In the genomic region with DNA sequence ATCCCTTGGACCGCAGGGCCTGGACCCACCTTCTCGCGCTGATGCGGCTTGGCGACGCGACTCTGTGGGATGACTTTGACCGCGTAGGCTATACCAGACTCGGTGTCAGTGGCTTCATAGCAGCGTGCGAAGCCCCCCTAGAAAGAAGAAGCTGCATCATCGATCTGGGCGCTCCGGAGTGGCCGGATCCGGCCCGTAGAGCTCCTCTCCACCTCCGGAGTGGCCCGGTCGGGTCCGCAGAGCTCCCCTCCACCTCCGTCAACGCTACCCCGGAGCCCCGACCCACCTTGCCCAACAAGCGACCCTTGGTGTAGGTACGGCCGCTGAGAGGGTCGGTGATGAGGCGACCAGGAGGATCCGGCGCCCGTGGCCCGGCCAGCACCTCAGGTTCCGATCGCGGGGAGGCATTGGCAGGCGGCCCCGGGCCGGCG, we compare ENCODE assay signal across 8 mouse cellular contexts. TPM values are rescaled to one million over a fixed set of nuclear protein-coding genes. Genes with fewer than 3 reads are reported as not detected.
A peak's percentile ranks its signal among the peaks of the same experiment; 100 is the strongest.
DNase-seq lines count a peak whose midpoint lies in the region; ATAC-seq and TF ChIP-seq lines count a peak whose summit lies in the region.

No protein-coding gene starts in this region.

- peak overlapping the region; percentile 83 for H3K9ac ChIP-seq in heart, adult 2 months (ENCODE audit: low read depth, low read length)
- peak overlapping the region; percentile 75 for H3K9ac ChIP-seq in limb, embryonic 14.5 days (ENCODE audit: low read depth, low read length, severe bottlenecking)
- H3K9ac ChIP-seq in stomach, embryonic 14.5 days (replicated peaks; ENCODE audit: low read depth, low read length) = peak overlapping the region; percentile 60

- TF ChIP-seq EP300 in heart, adult 2 months (IDR thresholded peaks at IDR 0.05; ENCODE audit: insufficient read depth, low read depth, low read length) = no peak

- no peak for TF ChIP-seq CTCF in heart, adult 2 months (IDR thresholded peaks at IDR 0.05)
- TF ChIP-seq CTCF in C2C12 (IDR thresholded peaks at IDR 0.05; ENCODE audit: control insufficient read depth, insufficient read depth, insufficient read length) = no peak
- no peak for TF ChIP-seq CTCF in embryonic fibroblast, embryonic 13.5 days (IDR thresholded peaks at IDR 0.05; ENCODE audit: borderline replicate concordance, insufficient read depth, low read length)

- H3K4me3 ChIP-seq in heart, adult 2 months = peak overlapping the region; percentile 86
- peak overlapping the region; percentile 75 for H3K4me3 ChIP-seq in C2C12 (ENCODE audit: insufficient read depth, poor library complexity, severe bottlenecking)
- peak overlapping the region; percentile 75 for H3K4me3 ChIP-seq in embryonic fibroblast, embryonic 13.5 days (ENCODE audit: insufficient read depth, low read length)
- H3K4me3 ChIP-seq in limb, embryonic 14.5 days (replicated peaks; ENCODE audit: low read length) = peak overlapping the region; percentile 80
- H3K4me3 ChIP-seq in stomach, embryonic 14.5 days (ENCODE audit: low read depth, low read length) = peak overlapping the region; percentile 59

- H3K79me3 ChIP-seq in C2C12 (ENCODE audit: low read depth) = peaks cover 13% of the 10 kb centered on the region

- DNase-seq in heart, adult 2 months = no peak
- DNase-seq in heart, postnatal 14 days = no peak
- no peak for DNase-seq in limb, embryonic 14.5 days (ENCODE audit: low spot score)
- DNase-seq in layer of hippocampus, postnatal 14 days (ENCODE audit: low spot score in 2 of 2) = no peak

- intact Hi-C loops in heart, adult 2 months (cut with DNase I) = no loop called here
- intact Hi-C loops in heart, postnatal 14 days (cut with DNase I) = no loop called here

- H3K27me3 ChIP-seq in heart, adult 2 months (ENCODE audit: control insufficient read depth, insufficient read depth, low read length) = no peaks in the 10 kb centered on the region
- no peaks in the 10 kb centered on the region for H3K27me3 ChIP-seq in C2C12 (ENCODE audit: control insufficient read depth, insufficient read depth, insufficient read length)
- peaks cover 20% of the 10 kb centered on the region; the same call in 1 of the 2 replicates for H3K27me3 ChIP-seq in limb, embryonic 14.5 days (ENCODE audit: control insufficient read depth, insufficient read depth, low read length)
- peaks cover 7% of the 10 kb centered on the region; the same call in 1 of the 2 replicates for H3K27me3 ChIP-seq in stomach, embryonic 14.5 days (ENCODE audit: control insufficient read depth, insufficient read depth, low read length)

- H3K27ac ChIP-seq in heart, adult 2 months = peak overlapping the region; percentile 78
- H3K27ac ChIP-seq in embryonic fibroblast, embryonic 13.5 days (ENCODE audit: insufficient read depth, low read length) = no peak overlapping the region
- H3K27ac ChIP-seq in limb, embryonic 14.5 days (replicated peaks; ENCODE audit: low read depth, low read length) = no peak overlapping the region
- H3K27ac ChIP-seq in stomach, embryonic 14.5 days (ENCODE audit: low read length) = no peak overlapping the region

- TF ChIP-seq POLR2A in heart, adult 2 months (IDR thresholded peaks at IDR 0.05; ENCODE audit: insufficient read depth, low read depth, low read length) = no peak
- TF ChIP-seq POLR2A in embryonic fibroblast, embryonic 13.5 days (IDR thresholded peaks at IDR 0.05; ENCODE audit: low read depth, low read length) = no peak
- TF ChIP-seq POLR2A in limb, embryonic 14.5 days (IDR thresholded peaks at IDR 0.05; ENCODE audit: borderline replicate concordance, extremely low read depth, insufficient read depth, insufficient read length) = no peak

- WGBS in heart, adult 2 months = 1% methylated on average over 42 of the region's 42 CpGs
- WGBS in limb, embryonic 14.5 days = 1% methylated on average over 40 of the region's 42 CpGs
- 1% methylated on average over 41 of the region's 42 CpGs for WGBS in stomach, embryonic 14.5 days

- H3ac ChIP-seq in C2C12 (ENCODE audit: control insufficient read depth, insufficient read length, low read depth) = peak overlapping the region; percentile 97

- H3K79me2 ChIP-seq in heart, adult 2 months (replicated peaks; ENCODE audit: control insufficient read depth, insufficient read depth, low read length) = no peaks in the 10 kb centered on the region
- peaks cover 25% of the 10 kb centered on the region for H3K79me2 ChIP-seq in C2C12 (ENCODE audit: control insufficient read depth, insufficient read depth)

- H3K4me1 ChIP-seq in heart, adult 2 months (ENCODE audit: control insufficient read depth, insufficient read depth, low read length) = peaks cover 9% of the 10 kb centered on the region
- peaks cover 12% of the 10 kb centered on the region for H3K4me1 ChIP-seq in embryonic fibroblast, embryonic 13.5 days (ENCODE audit: control insufficient read depth, insufficient read depth, low read length)
- peaks cover 8% of the 10 kb centered on the region; the same call in 1 of the 2 replicates for H3K4me1 ChIP-seq in limb, embryonic 14.5 days (ENCODE audit: control insufficient read depth, insufficient read depth, low read length)
- H3K4me1 ChIP-seq in stomach, embryonic 14.5 days (ENCODE audit: control insufficient read depth, insufficient read depth, low read length) = peaks cover 10% of the 10 kb centered on the region; the same call in 1 of the 2 replicates

- ATAC-seq in limb, embryonic 14.5 days (ENCODE audit: low FRiP score, low read depth) = peak; percentile 13; the same call in 1 of the 2 replicates
- ATAC-seq in stomach, embryonic 14.5 days (ENCODE audit: insufficient number of reproducible peaks, insufficient read depth, low FRiP score, low read depth) = peak; percentile 24
- no peak for ATAC-seq in erythroid progenitor cell, adult 5-6 weeks (replicated peaks; ENCODE audit: low FRiP score, poor library complexity, severe bottlenecking)

- H3K4me2 ChIP-seq in limb, embryonic 14.5 days (replicated peaks; ENCODE audit: low read depth, low read length, severe bottlenecking) = peak overlapping the region; percentile 98
- H3K4me2 ChIP-seq in stomach, embryonic 14.5 days (replicated peaks; ENCODE audit: low read depth, low read length) = peak overlapping the region; percentile 89

- H3K9me3 ChIP-seq in limb, embryonic 14.5 days (ENCODE audit: control insufficient read depth, low read length) = no peaks in the 10 kb centered on the region
- H3K9me3 ChIP-seq in stomach, embryonic 14.5 days (ENCODE audit: control insufficient read depth, low read depth, low read length) = no peaks in the 10 kb centered on the region

- no peaks in the 10 kb centered on the region for H3K36me3 ChIP-seq in heart, adult 2 months (ENCODE audit: control insufficient read depth, insufficient read depth, low read length)
- peaks cover 26% of the 10 kb centered on the region for H3K36me3 ChIP-seq in C2C12 (ENCODE audit: control insufficient read depth, insufficient read depth)
- H3K36me3 ChIP-seq in limb, embryonic 14.5 days (ENCODE audit: control insufficient read depth, insufficient read depth, low read length) = peaks cover 4% of the 10 kb centered on the region; the same call in 1 of the 2 replicates
- peaks cover 7% of the 10 kb centered on the region; the same call in 1 of the 2 replicates for H3K36me3 ChIP-seq in stomach, embryonic 14.5 days (ENCODE audit: control insufficient read depth, insufficient read depth, low read length)

RNA-seq across cellular contexts. Expression of gene Plk3, which starts 0.4 kb away (rescaled TPM):
- 1 to 10 TPM; 1.4 to 1.9 TPM for total RNA-seq in heart, adult 2 months (2021)
- 4.5 and 4.7 TPM in 2 replicates for polyA plus RNA-seq in heart, adult 2 months (2012; rRNA removed)
- 1 to 10 TPM; 1.8 to 3.1 TPM for total RNA-seq in heart, postnatal 14 days (2021)
- polyA plus RNA-seq in C2C12 (2012; fragmentation: generic; extraction: Trizol) = 15.2 TPM
- polyA plus RNA-seq in embryonic fibroblast, embryonic 13.5 days (2011; ENCODE audit: insufficient read length, low read depth, missing spikeins) = 10.6 and 15.4 TPM in 2 replicates
- 7.3 and 8.9 TPM in 2 replicates for polyA plus RNA-seq in limb, embryonic 14.5 days (2012; rRNA removed)
- 4.7 and 5.8 TPM in 2 replicates for polyA plus RNA-seq in limb, embryonic 14.5 days (2014; fragmentation: Nextera tagmentation; extraction: Ambion mirVana)
- 2.6 and 3.8 TPM in 2 replicates for polyA plus RNA-seq in stomach, embryonic 14.5 days (2014; fragmentation: Nextera tagmentation; extraction: Ambion mirVana)
- not detected in 2 replicates for total RNA-seq in erythroid progenitor cell, adult 5-6 weeks (2015; ENCODE audit: low replicate concordance)
- 0.51 and 0.61 TPM in 2 replicates for total RNA-seq in erythroid progenitor cell, adult 5-6 weeks (2017; ENCODE audit: low replicate concordance)
- total RNA-seq in layer of hippocampus, postnatal 14 days (2021) = 10 to 100 TPM; 11.6 to 13.8 TPM

RNA-seq across cellular contexts. Expression of gene Tctex1d4, which starts 6.8 kb away (rescaled TPM):
- not detected for total RNA-seq in heart, adult 2 months (2021)
- polyA plus RNA-seq in heart, adult 2 months (2012; rRNA removed) = 0.29 and 4.2 TPM in 2 replicates
- not detected for total RNA-seq in heart, postnatal 14 days (2021)
- 0.12 TPM for polyA plus RNA-seq in C2C12 (2012; fragmentation: generic; extraction: Trizol)
- polyA plus RNA-seq in embryonic fibroblast, embryonic 13.5 days (2011; ENCODE audit: insufficient read length, low read depth, missing spikeins) = not detected in 2 replicates
- 0.10 and 0.14 TPM in 2 replicates for polyA plus RNA-seq in limb, embryonic 14.5 days (2012; rRNA removed)
- not detected in 2 replicates for polyA plus RNA-seq in limb, embryonic 14.5 days (2014; fragmentation: Nextera tagmentation; extraction: Ambion mirVana)
- not detected in 2 replicates for polyA plus RNA-seq in stomach, embryonic 14.5 days (2014; fragmentation: Nextera tagmentation; extraction: Ambion mirVana)
- not detected in 2 replicates for total RNA-seq in erythroid progenitor cell, adult 5-6 weeks (2015; ENCODE audit: low replicate concordance)
- total RNA-seq in erythroid progenitor cell, adult 5-6 weeks (2017; ENCODE audit: low replicate concordance) = not detected in 2 replicates
- total RNA-seq in layer of hippocampus, postnatal 14 days (2021) = 1 to 10 TPM in 1 of 2 experiments, under 1 TPM in 1; 0.95 to 2.3 TPM

RNA-seq across cellular contexts. Expression of gene Btbd19, which starts 7.9 kb away (rescaled TPM):
- total RNA-seq in heart, adult 2 months (2021) = 1 to 10 TPM; 2.9 to 3.2 TPM
- polyA plus RNA-seq in heart, adult 2 months (2012; rRNA removed) = 6.6 and 12.2 TPM in 2 replicates
- 1 to 10 TPM; 3.3 to 5.5 TPM for total RNA-seq in heart, postnatal 14 days (2021)
- polyA plus RNA-seq in C2C12 (2012; fragmentation: generic; extraction: Trizol) = 23.7 TPM
- polyA plus RNA-seq in embryonic fibroblast, embryonic 13.5 days (2011; ENCODE audit: insufficient read length, low read depth, missing spikeins) = 42.1 and 57.8 TPM in 2 replicates
- 16.0 and 23.0 TPM in 2 replicates for polyA plus RNA-seq in limb, embryonic 14.5 days (2012; rRNA removed)
- polyA plus RNA-seq in limb, embryonic 14.5 days (2014; fragmentation: Nextera tagmentation; extraction: Ambion mirVana) = 5.0 and 6.2 TPM in 2 replicates
- 6.7 and 8.5 TPM in 2 replicates for polyA plus RNA-seq in stomach, embryonic 14.5 days (2014; fragmentation: Nextera tagmentation; extraction: Ambion mirVana)
- not detected in 2 replicates for total RNA-seq in erythroid progenitor cell, adult 5-6 weeks (2015; ENCODE audit: low replicate concordance)
- total RNA-seq in erythroid progenitor cell, adult 5-6 weeks (2017; ENCODE audit: low replicate concordance) = 1.2 and 5.1 TPM in 2 replicates
- total RNA-seq in layer of hippocampus, postnatal 14 days (2021) = 1 to 10 TPM; 9.4 to 9.9 TPM

RNA-seq across cellular contexts. Expression of gene Rps8, which starts 22.7 kb away (rescaled TPM):
- 100 to 1,000 TPM; 553 to 608 TPM for total RNA-seq in heart, adult 2 months (2021)
- polyA plus RNA-seq in heart, adult 2 months (2012; rRNA removed) = 315 and 381 TPM in 2 replicates
- total RNA-seq in heart, postnatal 14 days (2021) = 100 to 1,000 TPM; 590 to 604 TPM
- 3,482 TPM for polyA plus RNA-seq in C2C12 (2012; fragmentation: generic; extraction: Trizol)
- polyA plus RNA-seq in embryonic fibroblast, embryonic 13.5 days (2011; ENCODE audit: insufficient read length, low read depth, missing spikeins) = 1,876 and 2,108 TPM in 2 replicates
- 1,144 and 1,706 TPM in 2 replicates for polyA plus RNA-seq in limb, embryonic 14.5 days (2012; rRNA removed)
- 1,276 and 1,329 TPM in 2 replicates for polyA plus RNA-seq in limb, embryonic 14.5 days (2014; fragmentation: Nextera tagmentation; extraction: Ambion mirVana)
- 1,401 and 1,488 TPM in 2 replicates for polyA plus RNA-seq in stomach, embryonic 14.5 days (2014; fragmentation: Nextera tagmentation; extraction: Ambion mirVana)
- 1,437 and 1,602 TPM in 2 replicates for total RNA-seq in erythroid progenitor cell, adult 5-6 weeks (2015; ENCODE audit: low replicate concordance)
- total RNA-seq in erythroid progenitor cell, adult 5-6 weeks (2017; ENCODE audit: low replicate concordance) = 328 and 447 TPM in 2 replicates
- total RNA-seq in layer of hippocampus, postnatal 14 days (2021) = 100 to 1,000 TPM; 436 to 472 TPM

RNA-seq across cellular contexts. Expression of gene Ptch2, which starts 37.5 kb away (rescaled TPM):
- under 1 TPM; 0.70 to 0.86 TPM for total RNA-seq in heart, adult 2 months (2021)
- 2.4 and 3.2 TPM in 2 replicates for polyA plus RNA-seq in heart, adult 2 months (2012; rRNA removed)
- 1 to 10 TPM; 1.5 to 1.7 TPM for total RNA-seq in heart, postnatal 14 days (2021)
- 0.20 TPM for polyA plus RNA-seq in C2C12 (2012; fragmentation: generic; extraction: Trizol)
- not detected in 2 replicates for polyA plus RNA-seq in embryonic fibroblast, embryonic 13.5 days (2011; ENCODE audit: insufficient read length, low read depth, missing spikeins)
- 24.0 and 37.5 TPM in 2 replicates for polyA plus RNA-seq in limb, embryonic 14.5 days (2012; rRNA removed)
- 11.2 and 11.4 TPM in 2 replicates for polyA plus RNA-seq in limb, embryonic 14.5 days (2014; fragmentation: Nextera tagmentation; extraction: Ambion mirVana)
- polyA plus RNA-seq in stomach, embryonic 14.5 days (2014; fragmentation: Nextera tagmentation; extraction: Ambion mirVana) = 8.2 and 9.8 TPM in 2 replicates
- total RNA-seq in erythroid progenitor cell, adult 5-6 weeks (2015; ENCODE audit: low replicate concordance) = not detected in 2 replicates
- 0.30 TPM in 1 of 2 replicates, not detected in the other for total RNA-seq in erythroid progenitor cell, adult 5-6 weeks (2017; ENCODE audit: low replicate concordance)
- 1 to 10 TPM; 1.9 to 3.6 TPM for total RNA-seq in layer of hippocampus, postnatal 14 days (2021)
